Comparison of ENCODE assay signal across 23 mouse cellular contexts in the genomic region with DNA sequence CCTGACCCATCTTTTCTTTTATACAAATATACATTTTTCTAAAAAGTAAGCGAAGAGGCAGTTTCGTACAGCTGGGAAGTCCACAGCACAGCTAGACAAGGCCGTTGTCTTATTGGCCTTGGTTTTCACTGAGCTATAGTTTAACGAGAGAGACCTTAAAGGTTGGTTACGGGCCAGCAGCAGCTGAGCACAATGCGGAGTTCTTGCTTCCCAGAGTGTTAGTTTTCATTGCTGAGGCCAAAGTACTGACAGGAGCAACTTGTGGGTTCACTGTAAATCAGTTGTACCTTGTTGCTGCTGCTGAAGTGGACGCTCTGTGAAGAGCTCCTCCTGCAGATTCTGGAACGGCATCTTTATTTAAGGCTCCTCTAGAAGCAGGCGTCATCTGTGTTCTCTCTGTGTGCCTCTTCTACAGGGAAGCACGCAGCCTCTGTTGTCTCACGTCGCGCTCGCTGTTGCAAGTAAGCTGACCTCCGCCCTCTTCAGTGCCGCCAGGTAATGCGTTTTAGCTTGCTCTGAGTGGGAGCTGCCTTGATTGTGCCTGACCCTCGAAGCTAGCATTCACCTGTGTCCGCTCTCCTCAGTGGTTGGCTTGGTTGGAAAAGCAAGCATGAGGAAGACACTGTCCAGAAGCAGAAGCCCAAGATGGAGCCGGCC. TPM values are rescaled to one million over a fixed set of nuclear protein-coding genes. Genes with fewer than 3 reads are reported as not detected.
DNase-seq lines count a peak whose midpoint lies in the region; ATAC-seq and TF ChIP-seq lines count a peak whose summit lies in the region.
"Had no signal": no experiment of that assay in that cellular context is flagged by ENCODE, and none has a peak within 500 bp of the region (broad histone marks: within the 10 kb centered on the region; RNA-seq: fewer than 3 reads in every experiment).

No protein-coding gene starts in this region.

- TF ChIP-seq CTCF in kidney, adult 2 months (conservative IDR thresholded peaks at IDR 0.05; ENCODE audit: insufficient read depth, insufficient read length, low read depth, low read length): no peak
- no peak for TF ChIP-seq CTCF in ES-Bruce4 (IDR thresholded peaks at IDR 0.05; ENCODE audit: low read depth, low read length)
- TF ChIP-seq CTCF in intestine, postnatal 0 days (IDR thresholded peaks at IDR 0.05; ENCODE audit: low read depth): no peak
- TF ChIP-seq CTCF in lung, postnatal 0 days (IDR thresholded peaks at IDR 0.05): no peak

- no peak overlapping the region for H3K4me2 ChIP-seq in intestine, postnatal 0 days (replicated peaks; ENCODE audit: low read depth)
- H3K4me2 ChIP-seq in limb, embryonic 12.5 days: no peak overlapping the region
- no peak overlapping the region for H3K4me2 ChIP-seq in hindbrain, embryonic 11.5 days (replicated peaks; ENCODE audit: low read depth, low read length)
- H3K4me2 ChIP-seq in lung, postnatal 0 days (replicated peaks; ENCODE audit: low read depth, low read length): no peak overlapping the region
- H3K4me2 ChIP-seq: forebrain, embryonic 15.5 days; hindbrain, embryonic 13.5 days; lung, embryonic 15.5 days had no signal

- no peaks in the 10 kb centered on the region; the same call in 1 of the 2 replicates for H3K36me3 ChIP-seq in kidney, adult 2 months (ENCODE audit: control insufficient read depth, insufficient read depth, low read length)
- peaks cover 4% of the 10 kb centered on the region; the same call in 1 of the 2 replicates for H3K36me3 ChIP-seq in ES-Bruce4 (ENCODE audit: control insufficient read depth, insufficient read depth, low read length, poor library complexity, severe bottlenecking)
- peaks cover 68% of the 10 kb centered on the region for H3K36me3 ChIP-seq in intestine, postnatal 0 days (ENCODE audit: control insufficient read depth, insufficient read depth)
- peaks cover 78% of the 10 kb centered on the region for H3K36me3 ChIP-seq in limb, embryonic 12.5 days
- peaks cover 8% of the 10 kb centered on the region; the same call in 1 of the 2 replicates for H3K36me3 ChIP-seq in hindbrain, embryonic 11.5 days (ENCODE audit: control insufficient read depth, insufficient read depth, low read length)
- H3K36me3 ChIP-seq in lung, postnatal 0 days (ENCODE audit: insufficient read depth, low read length): peaks cover 35% of the 10 kb centered on the region

- ATAC-seq in intestine, postnatal 0 days: no peak
- peak; percentile 37; the same call in 1 of the 2 replicates for ATAC-seq in limb, embryonic 12.5 days (ENCODE audit: insufficient number of reproducible peaks, insufficient read depth, low FRiP score, low TSS enrichment, low read depth)
- no peak for ATAC-seq in hindbrain, embryonic 11.5 days (ENCODE audit: low FRiP score)
- no peak for ATAC-seq in lung, postnatal 0 days
- ATAC-seq: forebrain, embryonic 15.5 days; Patski had no signal

- no peak overlapping the region for H3K27ac ChIP-seq in kidney, adult 2 months (ENCODE audit: insufficient read depth, low read depth, low read length)
- no peak overlapping the region for H3K27ac ChIP-seq in ES-Bruce4 (ENCODE audit: insufficient read depth, low read length)
- H3K27ac ChIP-seq in intestine, postnatal 0 days (ENCODE audit: low read depth, low read length): peak overlapping the region; percentile 41; the same call in 1 of the 2 replicates
- H3K27ac ChIP-seq in limb, embryonic 12.5 days: peak overlapping the region; percentile 88
- H3K27ac ChIP-seq in hindbrain, embryonic 11.5 days (ENCODE audit: low read depth, low read length): no peak overlapping the region
- H3K27ac ChIP-seq in lung, postnatal 0 days (ENCODE audit: low read length): no peak overlapping the region
- H3K27ac ChIP-seq: forebrain, embryonic 15.5 days; heart, embryonic 10.5 days; hindbrain, embryonic 13.5 days; lung, embryonic 15.5 days; macrophage; midbrain, embryonic 10.5 days had no signal

- TF ChIP-seq EP300 in ES-Bruce4 (IDR thresholded peaks at IDR 0.05; ENCODE audit: insufficient read depth, low read depth, low read length): no peak
- no peak for TF ChIP-seq EP300 in lung, postnatal 0 days (IDR thresholded peaks at IDR 0.05)

- 55% methylated on average over 20 of the region's 20 CpGs for WGBS in kidney, adult 2 months
- 80% methylated on average over 20 of the region's 20 CpGs for WGBS in intestine, postnatal 0 days
- WGBS in limb, embryonic 12.5 days: 84% methylated on average over 20 of the region's 20 CpGs
- 91% methylated on average over 20 of the region's 20 CpGs for WGBS in hindbrain, embryonic 11.5 days
- WGBS in lung, postnatal 0 days: 82% methylated on average over 20 of the region's 20 CpGs

- peaks cover 6% of the 10 kb centered on the region; the same call in 1 of the 2 replicates for H3K4me1 ChIP-seq in kidney, adult 2 months (ENCODE audit: control insufficient read depth, insufficient read depth, low read length)
- no peaks in the 10 kb centered on the region for H3K4me1 ChIP-seq in ES-Bruce4 (ENCODE audit: control insufficient read depth, insufficient read depth, low read length)
- H3K4me1 ChIP-seq in intestine, postnatal 0 days (replicated peaks; ENCODE audit: control insufficient read depth, insufficient read depth, low read length): peaks cover 7% of the 10 kb centered on the region; the same call in 1 of the 2 replicates
- H3K4me1 ChIP-seq in limb, embryonic 12.5 days (replicated peaks): peaks cover 7% of the 10 kb centered on the region
- no peaks in the 10 kb centered on the region for H3K4me1 ChIP-seq in hindbrain, embryonic 11.5 days (replicated peaks; ENCODE audit: control insufficient read depth, insufficient read depth, low read length)
- H3K4me1 ChIP-seq in lung, postnatal 0 days (ENCODE audit: insufficient read depth, low read depth, low read length): no peaks in the 10 kb centered on the region
- H3K4me1 ChIP-seq: midbrain, embryonic 10.5 days had no signal

- no peak overlapping the region for H3K9ac ChIP-seq in ES-Bruce4 (ENCODE audit: low read depth, poor library complexity, severe bottlenecking)
- no peak overlapping the region for H3K9ac ChIP-seq in intestine, postnatal 0 days (ENCODE audit: low read depth, low read length)
- H3K9ac ChIP-seq in limb, embryonic 12.5 days (replicated peaks): no peak overlapping the region
- no peak overlapping the region for H3K9ac ChIP-seq in hindbrain, embryonic 11.5 days (ENCODE audit: low read depth, low read length)
- no peak overlapping the region for H3K9ac ChIP-seq in lung, postnatal 0 days (replicated peaks; ENCODE audit: low read depth)
- H3K9ac ChIP-seq: forebrain, embryonic 15.5 days; hindbrain, embryonic 13.5 days; lung, embryonic 15.5 days had no signal

- no peak overlapping the region for H3K4me3 ChIP-seq in kidney, adult 2 months (ENCODE audit: insufficient read depth, low read depth, low read length)
- 0 out of 2 replicates have a peak overlapping the region, but pooled peaks have one; percentile 5 for H3K4me3 ChIP-seq in ES-Bruce4 (ENCODE audit: low read depth, low read length)
- no peak overlapping the region for H3K4me3 ChIP-seq in intestine, postnatal 0 days (ENCODE audit: low read depth, low read length)
- H3K4me3 ChIP-seq in limb, embryonic 12.5 days (replicated peaks): no peak overlapping the region
- no peak overlapping the region for H3K4me3 ChIP-seq in hindbrain, embryonic 11.5 days (ENCODE audit: low read depth, low read length)
- no peak overlapping the region for H3K4me3 ChIP-seq in lung, postnatal 0 days (ENCODE audit: low read depth, low read length)
- H3K4me3 ChIP-seq: forebrain, embryonic 15.5 days; heart, embryonic 10.5 days; hindbrain, embryonic 13.5 days; lung, embryonic 15.5 days; midbrain, embryonic 10.5 days had no signal

- TF ChIP-seq POLR2A in kidney, adult 2 months (IDR thresholded peaks at IDR 0.05; ENCODE audit: low read depth, low read length): no peak
- no peak for TF ChIP-seq POLR2A in ES-Bruce4 (IDR thresholded peaks at IDR 0.05; ENCODE audit: insufficient read depth, low read length)

- H3K9me3 ChIP-seq in ES-Bruce4 (replicated peaks; ENCODE audit: control insufficient read depth, insufficient read depth, low read length, poor library complexity, severe bottlenecking): no peaks in the 10 kb centered on the region
- H3K9me3 ChIP-seq in intestine, postnatal 0 days (ENCODE audit: control insufficient read depth): no peaks in the 10 kb centered on the region
- no peaks in the 10 kb centered on the region for H3K9me3 ChIP-seq in limb, embryonic 12.5 days
- no peaks in the 10 kb centered on the region for H3K9me3 ChIP-seq in hindbrain, embryonic 11.5 days (ENCODE audit: control insufficient read depth, low read length)
- H3K9me3 ChIP-seq in lung, postnatal 0 days (ENCODE audit: low read length): no peaks in the 10 kb centered on the region
- H3K9me3 ChIP-seq: forebrain, embryonic 15.5 days; heart, embryonic 10.5 days; hindbrain, embryonic 13.5 days; lung, embryonic 15.5 days; midbrain, embryonic 10.5 days had no signal

- peak; percentile 23 for DNase-seq in kidney, adult 2 months
- DNase-seq in kidney, adult 9 months: no peak
- no peak for DNase-seq in cerebellum, adult 18-20 months
- DNase-seq in hindbrain, embryonic 11.5 days (ENCODE audit: low spot score): no peak
- DNase-seq in lung, postnatal 0 days (ENCODE audit: low spot score): no peak
- DNase-seq: adrenal gland, postnatal 25 days; cerebellum, adult 11 months; cerebellum, postnatal 14 days; embryo, embryonic 11 days; gastrocnemius, postnatal 36 days; heart, postnatal 10 days; left cerebral cortex, postnatal 4 days; retina, postnatal 1 day had no signal

- H3K27me3 ChIP-seq in kidney, adult 2 months (replicated peaks; ENCODE audit: control insufficient read depth, insufficient read depth, low read length): no peaks in the 10 kb centered on the region
- H3K27me3 ChIP-seq in ES-Bruce4 (ENCODE audit: control insufficient read depth, insufficient read depth, low read length, poor library complexity, severe bottlenecking): no peaks in the 10 kb centered on the region
- H3K27me3 ChIP-seq in intestine, postnatal 0 days (replicated peaks; ENCODE audit: control insufficient read depth, insufficient read depth, low read length): no peaks in the 10 kb centered on the region
- no peaks in the 10 kb centered on the region for H3K27me3 ChIP-seq in limb, embryonic 12.5 days
- H3K27me3 ChIP-seq in hindbrain, embryonic 11.5 days (ENCODE audit: control insufficient read depth, insufficient read depth, low read length): no peaks in the 10 kb centered on the region
- H3K27me3 ChIP-seq in lung, postnatal 0 days (replicated peaks; ENCODE audit: insufficient read depth, low read length): no peaks in the 10 kb centered on the region
- H3K27me3 ChIP-seq: forebrain, embryonic 15.5 days; hindbrain, embryonic 13.5 days; lung, embryonic 15.5 days; Patski had no signal

RNA-seq across cellular contexts. Expression of gene Rab3gap2, which starts 43.6 kb away (rescaled TPM):
- 14.5 and 15.3 TPM in 2 replicates for polyA plus RNA-seq in kidney, adult 2 months (2012; rRNA removed)
- 32.8 and 35.0 TPM in 2 replicates for polyA plus RNA-seq in ES-Bruce4 (2011; ENCODE audit: insufficient read depth, insufficient read length, low read depth, missing spikeins)
- 15.8 and 17.0 TPM in 2 replicates for polyA plus RNA-seq in intestine, postnatal 0 days (2015; fragmentation: Nextera tagmentation; extraction: Ambion mirVana)
- 24.6 and 24.7 TPM in 2 replicates for polyA plus RNA-seq in limb, embryonic 12.5 days (2016; fragmentation: Nextera tagmentation; extraction: Ambion mirVana)
- polyA plus RNA-seq in hindbrain, embryonic 11.5 days (2014; fragmentation: Nextera tagmentation; extraction: Ambion mirVana): 23.3 and 23.6 TPM in 2 replicates
- polyA plus RNA-seq in lung, postnatal 0 days (2015; fragmentation: Nextera tagmentation; extraction: Ambion mirVana): 14.5 and 15.1 TPM in 2 replicates

Comparison
In these comparisons a context has a peak if more than half of its experiments do, and no peak if none do; other contexts are left out.
1. H3K27ac ChIP-seq: peak in intestine, postnatal 0 days (single experiment) and limb, embryonic 12.5 days (single experiment); none in kidney, adult 2 months (single experiment), ES-Bruce4 (single experiment), hindbrain, embryonic 11.5 days (single experiment) and lung, postnatal 0 days (single experiment).